Mouse (Mus musculus) kidney, postnatal 14 days (tissue): ENCODE results near the gene Nlrc5.

Experiments
- DNase-seq: peaks from one replicate; pipeline ENCODE4 v3.0.0; 2022; ENCODE audit warnings: mixed read lengths

Gene Nlrc5

GRCm38 (mm10) chr8:94471281-94471680, 37.1 kb downstream of the Nlrc5 start:
- DNase-seq, result no peak

- DNase-seq, result no peak
Measured at GRCm38 (mm10) chr8:94472741-94473140, 38.6 kb downstream of the Nlrc5 start.

GRCm38 (mm10) chr8:94473431-94473830, 39.3 kb downstream of the Nlrc5 start:
- no peak for DNase-seq

GRCm38 (mm10) chr8:94475786-94476185, 41.6 kb downstream of the Nlrc5 start:
- no peak for DNase-seq

GRCm38 (mm10) chr8:94476846-94477245, 42.7 kb downstream of the Nlrc5 start:
- DNase-seq, result no peak

- no peak for DNase-seq
Measured at GRCm38 (mm10) chr8:94482051-94482450, 47.9 kb downstream of the Nlrc5 start.

- DNase-seq, result no peak
Measured at GRCm38 (mm10) chr8:94485288-94485687, 51.1 kb downstream of the Nlrc5 start.

GRCm38 (mm10) chr8:94485882-94486281, 51.7 kb downstream of the Nlrc5 start:
- DNase-seq, result peak; percentile 67

GRCm38 (mm10) chr8:94488016-94488415, 53.9 kb downstream of the Nlrc5 start:
- no peak for DNase-seq

GRCm38 (mm10) chr8:94489809-94490483, 55.8 kb downstream of the Nlrc5 start:
- DNase-seq, result no peak

- peak; percentile 79 for DNase-seq
Measured at GRCm38 (mm10) chr8:94492021-94492681, 58.0 kb downstream of the Nlrc5 start.

- no peak for DNase-seq
Measured at GRCm38 (mm10) chr8:94493240-94493639, 59.1 kb downstream of the Nlrc5 start.

- DNase-seq, result no peak
Measured at GRCm38 (mm10) chr8:94515430-94516208, 81.5 kb downstream of the Nlrc5 start.

GRCm38 (mm10) chr8:94516209-94516593, 82.0 kb downstream of the Nlrc5 start:
- no peak for DNase-seq

GRCm38 (mm10) chr8:94516766-94517165, 82.6 kb downstream of the Nlrc5 start:
- no peak for DNase-seq

GRCm38 (mm10) chr8:94518331-94518730, 84.2 kb downstream of the Nlrc5 start:
- no peak for DNase-seq

- no peak for DNase-seq
Measured at GRCm38 (mm10) chr8:94519021-94519420, 84.9 kb downstream of the Nlrc5 start.

GRCm38 (mm10) chr8:94521481-94521880, 87.3 kb downstream of the Nlrc5 start:
- DNase-seq, result no peak

- DNase-seq, result no peak
Measured at GRCm38 (mm10) chr8:94522482-94522881, 88.3 kb downstream of the Nlrc5 start.

GRCm38 (mm10) chr8:94524554-94524953, 90.4 kb downstream of the Nlrc5 start:
- DNase-seq, result no peak

- DNase-seq, result no peak
Measured at GRCm38 (mm10) chr8:94527178-94527577, 93.0 kb downstream of the Nlrc5 start.

GRCm38 (mm10) chr8:94528245-94528644, 94.1 kb downstream of the Nlrc5 start:
- DNase-seq, result peak; percentile 69

GRCm38 (mm10) chr8:94529875-94530274, 95.7 kb downstream of the Nlrc5 start:
- DNase-seq, result no peak

- no peak for DNase-seq
Measured at GRCm38 (mm10) chr8:94530643-94531042, 96.5 kb downstream of the Nlrc5 start.
